Mouse (Mus musculus): ENCODE results near the gene Jpt1.
"Not testable (repeated sequence)": the region's sequence is repeated elsewhere in the genome, so short reads cannot be mapped to it uniquely, and the experiment has no call there.

DNA sequence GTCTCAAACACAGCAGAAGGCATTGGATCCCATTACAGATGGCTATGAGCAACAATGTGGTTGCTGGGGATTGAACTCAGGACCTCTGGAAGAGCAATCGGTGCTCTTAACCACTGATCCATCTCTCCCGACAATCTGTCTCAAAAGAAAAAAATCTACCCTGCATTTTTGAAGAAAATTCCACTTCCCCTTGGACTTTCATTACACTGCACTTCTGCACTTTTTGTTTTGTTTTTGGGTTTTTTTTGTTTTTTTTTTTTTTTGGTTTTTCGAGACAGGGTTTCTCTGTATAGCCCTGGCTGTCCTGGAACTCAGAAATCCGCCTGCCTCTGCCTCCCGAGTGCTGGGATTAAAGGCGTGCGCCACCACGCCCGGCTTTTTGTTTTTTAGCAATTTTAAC lies 17.6 kb downstream of the Jpt1 start:
- not testable (repeated sequence) for TF ChIP-seq CTCF (conservative IDR thresholded peaks at IDR 0.05 in 1 of 2, IDR thresholded peaks at IDR 0.05 in 1 of 2; ENCODE audit: low read depth in 2 of 2, low read length in 2 of 2); MAX (IDR thresholded peaks at IDR 0.05; ENCODE audit: low read length); POLR2A (IDR thresholded peaks at IDR 0.05; ENCODE audit: low read depth, low read length); CHD2 (IDR thresholded peaks at IDR 0.05; ENCODE audit: low read length); ELF1 (IDR thresholded peaks at IDR 0.05; ENCODE audit: low read depth, low read length); ZMIZ1 (IDR thresholded peaks at IDR 0.05; ENCODE audit: low read depth, low read length); EP300 (IDR thresholded peaks at IDR 0.05; ENCODE audit: low read length); ZC3H11A (IDR thresholded peaks at IDR 0.05; ENCODE audit: low read depth, low read length); MAZ (IDR thresholded peaks at IDR 0.05; ENCODE audit: low read depth, low read length); TCF12 (IDR thresholded peaks at IDR 0.05; ENCODE audit: low read depth, low read length); TBP (conservative IDR thresholded peaks at IDR 0.05; ENCODE audit: low read depth, low read length); E2F4 (IDR thresholded peaks at IDR 0.05; ENCODE audit: insufficient replicate concordance, low read depth, low read length)
